Mouse (Mus musculus) stomach, postnatal 0 days (tissue): ENCODE results near the gene Txndc12.

ENCODE experiments used
- CTCF ChIP-seq: IDR thresholded peaks from 2 replicates; pipeline ENCODE4 v1.5.1; 2016; ENCODE audit warnings: antibody characterized with exemption, low read depth, mild to moderate bottlenecking, moderate library complexity
- EP300 ChIP-seq: optimal IDR thresholded peaks from 2 replicates; pipeline ENCODE3; 2016; ENCODE audit warnings: antibody characterized with exemption

GRCm38 (mm10) chr4:108835496-108835895 lies 1.1 kb downstream of the Txndc12 start:
- no peak for TF ChIP-seq CTCF
- TF ChIP-seq EP300: no peak
